14 mouse cellular contexts compared by ENCODE assay signal in the genomic region with DNA sequence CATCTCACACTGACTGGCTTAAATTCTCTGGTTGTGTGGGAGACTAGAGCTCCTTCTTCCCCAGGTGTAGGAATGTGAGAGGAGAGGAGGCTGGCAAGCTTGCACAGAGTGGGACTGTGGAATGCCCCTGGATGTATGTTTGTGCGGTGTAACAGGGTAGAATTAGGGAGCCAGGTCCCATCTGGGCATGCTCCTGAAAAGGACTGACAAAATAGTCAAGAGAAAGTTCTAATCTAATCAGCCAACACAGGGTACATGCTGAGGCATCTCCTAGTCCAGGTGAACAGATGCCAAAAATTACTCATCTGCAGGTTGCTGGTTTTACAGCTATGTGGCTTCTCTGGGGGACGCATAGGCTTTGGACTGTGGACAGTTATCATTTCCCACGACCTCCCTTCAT. TPM values are rescaled to one million over a fixed set of nuclear protein-coding genes. Genes with fewer than 3 reads are reported as not detected.
DNase-seq lines count a peak whose midpoint lies in the region; TF ChIP-seq lines count a peak whose summit lies in the region.
"Had no signal": no experiment of that assay in that cellular context is flagged by ENCODE, and none has a peak within 500 bp of the region (broad histone marks: within the 10 kb centered on the region; RNA-seq: fewer than 3 reads in every experiment).

No protein-coding gene starts in this region.

- no peaks in the 10 kb centered on the region for H3K9me3 ChIP-seq in midbrain, embryonic 10.5 days (replicated peaks)

- no peaks in the 10 kb centered on the region for H3K27me3 ChIP-seq in testis, adult 2 months (ENCODE audit: control insufficient read depth, insufficient read depth, low read length)
- H3K27me3 ChIP-seq in midbrain, embryonic 10.5 days (ENCODE audit: low read depth, poor library complexity, severe bottlenecking), result no peaks in the 10 kb centered on the region

- no peak for TF ChIP-seq CTCF in testis, adult 2 months (IDR thresholded peaks at IDR 0.05; ENCODE audit: control insufficient read depth, insufficient read depth, insufficient replicate concordance, low read depth, low read length)

- DNase-seq in heart, adult 11 months, result peak; percentile 94
- no peak for DNase-seq in heart, postnatal 25 days (ENCODE audit: low spot score)
- DNase-seq in testis, postnatal 14 days (ENCODE audit: low spot score), result no peak
- DNase-seq in midbrain, embryonic 10.5 days (ENCODE audit: low spot score), result no peak
- no peak for DNase-seq in left cerebral cortex, postnatal 14 days (ENCODE audit: low spot score in 2 of 2)
- no peak for DNase-seq in layer of hippocampus, adult 9-10 months (ENCODE audit: low spot score)
- DNase-seq in right cerebral cortex, adult 2 months (ENCODE audit: low spot score in 2 of 2), result no peak
- DNase-seq: gastrocnemius, postnatal 25 days; kidney, adult 9 months; retina, postnatal 1 day had no signal

- WGBS in midbrain, embryonic 10.5 days, result 88% methylated on average over 3 of the region's 3 CpGs

- H3K4me1 ChIP-seq in testis, adult 2 months (ENCODE audit: control insufficient read depth, insufficient read depth, low read length), result peaks cover 16% of the 10 kb centered on the region
- peaks cover 21% of the 10 kb centered on the region for H3K4me1 ChIP-seq in midbrain, embryonic 10.5 days

- no peaks in the 10 kb centered on the region; the same call in 1 of the 2 replicates for H3K36me3 ChIP-seq in testis, adult 2 months (ENCODE audit: control insufficient read depth, insufficient read depth, low read length)
- H3K36me3 ChIP-seq in midbrain, embryonic 10.5 days, result peaks cover 30% of the 10 kb centered on the region

- H3K4me3 ChIP-seq in testis, adult 2 months (ENCODE audit: control insufficient read depth, low read depth, low read length), result peak overlapping the region; percentile 95
- H3K4me3 ChIP-seq in midbrain, embryonic 10.5 days, result peak overlapping the region; percentile 63

- TF ChIP-seq POLR2A in testis, adult 2 months (IDR thresholded peaks at IDR 0.05; ENCODE audit: control insufficient read depth, low read depth, low read length), result no peak

- H3K27ac ChIP-seq in testis, adult 2 months (ENCODE audit: control insufficient read depth, insufficient read depth, low read depth, low read length), result peak overlapping the region; percentile 99
- H3K27ac ChIP-seq in midbrain, embryonic 10.5 days (replicated peaks), result peak overlapping the region; percentile 92

- intact Hi-C loops in heart, postnatal 25 days (cut with DNase I), result no loop called here
- intact Hi-C loops in left cerebral cortex, postnatal 14 days (cut with DNase I), result no loop called here

RNA-seq across cellular contexts. Expression of a gene that starts 1.4 kb away (rescaled TPM):
- 10 to 100 TPM; 15.5 to 16.5 TPM for total RNA-seq in heart, postnatal 25 days (2021)
- polyA plus RNA-seq in testis, adult 2 months (2012; rRNA removed), result 54.3 and 54.4 TPM in 2 replicates
- polyA plus RNA-seq in midbrain, embryonic 10.5 days (2016; fragmentation: Nextera tagmentation; extraction: Ambion mirVana), result 17.1 and 21.8 TPM in 2 replicates
- total RNA-seq in left cerebral cortex, postnatal 14 days (2021), result 10 to 100 TPM; 29.0 to 30.6 TPM

RNA-seq across cellular contexts. Expression of a gene that starts 16.6 kb away (rescaled TPM):
- 10 to 100 TPM; 73.6 to 91.2 TPM for total RNA-seq in heart, postnatal 25 days (2021)
- 10.5 and 11.0 TPM in 2 replicates for polyA plus RNA-seq in testis, adult 2 months (2012; rRNA removed)
- polyA plus RNA-seq in midbrain, embryonic 10.5 days (2016; fragmentation: Nextera tagmentation; extraction: Ambion mirVana), result 0.51 and 1.3 TPM in 2 replicates
- 10 to 100 TPM; 10.3 to 10.9 TPM for total RNA-seq in left cerebral cortex, postnatal 14 days (2021)

RNA-seq across cellular contexts. Expression of a gene that starts 18.5 kb away (rescaled TPM):
- 10 to 100 TPM; 19.3 to 22.2 TPM for total RNA-seq in heart, postnatal 25 days (2021)
- polyA plus RNA-seq in testis, adult 2 months (2012; rRNA removed), result 18.7 and 20.4 TPM in 2 replicates
- 59.0 and 71.9 TPM in 2 replicates for polyA plus RNA-seq in midbrain, embryonic 10.5 days (2016; fragmentation: Nextera tagmentation; extraction: Ambion mirVana)
- total RNA-seq in left cerebral cortex, postnatal 14 days (2021), result 100 to 1,000 TPM; 520 to 530 TPM
- total RNA-seq: megakaryocyte-erythroid progenitor cell, adult 5-6 weeks had no signal

RNA-seq across cellular contexts. Expression of a gene that starts 33.5 kb away (rescaled TPM):
- total RNA-seq in heart, postnatal 25 days (2021), result not detected
- not detected in 2 replicates for polyA plus RNA-seq in testis, adult 2 months (2012; rRNA removed)
- not detected in 2 replicates for polyA plus RNA-seq in midbrain, embryonic 10.5 days (2016; fragmentation: Nextera tagmentation; extraction: Ambion mirVana)
- not detected for total RNA-seq in left cerebral cortex, postnatal 14 days (2021)
- total RNA-seq: gastrocnemius, postnatal 25 days; left cerebral cortex, postnatal 25 days; megakaryocyte-erythroid progenitor cell, adult 5-6 weeks had no signal
- polyA plus RNA-seq: stomach, embryonic 14.5 days had no signal

RNA-seq across cellular contexts. Expression of a gene that starts 37.7 kb away (rescaled TPM):
- total RNA-seq in heart, postnatal 25 days (2021), result 10 to 100 TPM; 31.0 to 31.8 TPM
- polyA plus RNA-seq in testis, adult 2 months (2012; rRNA removed), result 16.8 and 17.8 TPM in 2 replicates
- 58.9 and 59.4 TPM in 2 replicates for polyA plus RNA-seq in midbrain, embryonic 10.5 days (2016; fragmentation: Nextera tagmentation; extraction: Ambion mirVana)
- 10 to 100 TPM; 34.0 to 36.7 TPM for total RNA-seq in left cerebral cortex, postnatal 14 days (2021)

Comparison
In these comparisons a context has a peak if more than half of its experiments do, and no peak if none do; other contexts are left out.
1. RNA of a gene that starts 16.6 kb away (total RNA-seq): 73.6 to 91.2 TPM in heart, postnatal 25 days; 10.3 to 10.9 TPM in left cerebral cortex, postnatal 14 days; every median in the first group is over 4 times any median in the second.
2. RNA of a gene that starts 18.5 kb away (total RNA-seq): 520 to 530 TPM in left cerebral cortex, postnatal 14 days; 19.3 to 22.2 TPM in heart, postnatal 25 days; every median in the first group is over 10 times any median in the second.